Mouse (Mus musculus): ENCODE data around the gene Foxn3.

Foxn3 gene

GRCm38 (mm10) chr12:99229973-99230782 lies 333.2 kb downstream of the Foxn3 start:
- intact Hi-C loops (cut with DNase I): no loop called here

- intact Hi-C loops (cut with DNase I): no loop called here
Measured at GRCm38 (mm10) chr12:99227313-99227952, 335.9 kb downstream of the Foxn3 start.

GRCm38 (mm10) chr12:99224863-99225603 lies 338.3 kb downstream of the Foxn3 start:
- intact Hi-C loops (cut with DNase I): no loop called here

- intact Hi-C loops (cut with DNase I): no loop called here
Measured at GRCm38 (mm10) chr12:99221087-99221846, 342.1 kb downstream of the Foxn3 start.

- intact Hi-C loops (cut with DNase I): no loop called here
Measured at GRCm38 (mm10) chr12:99220333-99220732, 343.0 kb downstream of the Foxn3 start.

DNA sequence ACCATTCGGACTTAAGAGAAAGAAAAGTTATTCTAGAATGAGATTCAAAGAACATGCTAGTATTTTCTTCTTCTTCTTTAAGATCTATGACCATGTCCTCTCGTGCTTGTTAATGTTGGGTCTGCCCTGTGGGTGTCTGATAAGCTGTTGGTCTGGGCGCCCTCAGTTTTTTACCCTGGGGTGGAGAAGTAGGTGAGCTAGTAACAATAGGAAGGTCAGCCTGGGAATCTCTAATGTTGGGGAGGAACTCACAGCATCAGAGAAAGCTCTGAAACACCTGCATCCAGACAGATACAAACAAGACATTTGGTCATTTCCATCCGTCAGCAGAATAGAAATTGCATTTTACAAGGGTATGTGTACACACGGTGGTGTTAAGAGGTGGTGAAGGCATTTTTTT lies 343.6 kb downstream of the Foxn3 start:
- intact Hi-C loops (cut with DNase I): no loop called here

GRCm38 (mm10) chr12:99217145-99217698 lies 346.2 kb downstream of the Foxn3 start:
- intact Hi-C loops (cut with DNase I): no loop called here

DNA sequence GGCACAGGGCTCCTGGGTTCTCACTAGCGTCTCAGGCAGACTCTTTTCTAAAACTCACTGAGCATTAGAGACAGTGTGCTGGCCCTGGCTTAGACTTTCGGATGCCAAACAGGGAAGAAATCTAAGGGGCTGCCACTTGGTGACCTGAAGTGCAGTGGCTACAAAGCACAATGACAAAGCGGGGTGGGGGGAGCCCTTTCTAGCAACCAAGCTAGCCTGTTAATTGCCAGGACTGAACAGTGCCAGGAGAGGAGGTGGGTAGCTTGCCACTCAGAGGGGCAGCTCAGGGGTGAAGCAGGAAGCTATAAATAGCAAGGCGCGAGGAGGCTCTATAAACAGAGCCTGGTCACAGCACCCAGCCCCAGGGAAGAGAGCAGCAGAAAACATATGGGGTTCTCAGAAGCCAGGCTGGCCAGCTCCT lies 347.0 kb downstream of the Foxn3 start:
- intact Hi-C loops (cut with DNase I): no loop called here

- intact Hi-C loops (cut with DNase I): no loop called here
Measured at GRCm38 (mm10) chr12:99215521-99216255, 347.7 kb downstream of the Foxn3 start.

DNA sequence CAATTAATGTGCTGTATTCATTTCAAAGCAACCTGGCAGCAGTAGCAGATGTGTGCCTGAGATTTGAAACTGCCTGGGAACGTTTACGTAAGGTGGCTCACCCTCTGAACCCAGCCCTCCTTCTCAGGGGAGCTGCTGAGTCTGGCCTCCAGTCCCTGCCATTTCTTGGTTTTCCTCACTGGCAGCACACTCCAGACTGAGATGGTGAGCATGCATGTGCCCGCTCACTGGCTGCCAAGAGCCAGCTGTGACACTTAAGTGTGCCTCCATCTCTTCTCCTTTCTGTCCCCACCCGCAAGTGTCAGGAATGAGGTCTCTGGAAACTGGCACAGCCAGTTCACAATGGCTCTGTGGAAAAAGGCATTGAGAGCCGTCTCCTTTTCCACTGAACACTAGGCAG lies 349.3 kb downstream of the Foxn3 start:
- intact Hi-C loops (cut with DNase I): no loop called here

GRCm38 (mm10) chr12:99213218-99213617 lies 350.2 kb downstream of the Foxn3 start:
- intact Hi-C loops (cut with DNase I): no loop called here

GRCm38 (mm10) chr12:99209801-99210200 lies 353.6 kb downstream of the Foxn3 start:
- intact Hi-C loops (cut with DNase I): no loop called here

DNA sequence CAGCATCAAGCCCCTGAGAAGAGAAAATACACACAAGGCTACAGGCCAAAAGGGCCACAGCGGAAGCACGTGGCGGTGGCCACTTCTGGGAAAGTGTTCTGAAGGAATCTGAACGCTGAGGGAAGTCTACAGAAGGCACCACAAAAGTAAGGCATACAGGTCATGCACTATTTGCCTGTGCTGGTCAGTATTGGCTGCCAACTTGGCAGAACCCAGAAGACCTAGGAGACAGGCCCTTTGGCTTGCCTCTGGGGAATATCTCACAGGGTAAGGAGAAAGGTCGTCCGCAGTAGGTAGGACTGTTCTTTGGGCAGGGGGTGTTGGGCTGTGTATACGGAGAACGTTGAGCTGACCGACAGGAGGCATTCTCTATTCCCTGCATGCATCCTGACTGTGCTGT lies 355.1 kb downstream of the Foxn3 start:
- intact Hi-C loops (cut with DNase I): no loop called here

- intact Hi-C loops (cut with DNase I): no loop called here
Measured at GRCm38 (mm10) chr12:99207014-99207612, 356.3 kb downstream of the Foxn3 start.

DNA sequence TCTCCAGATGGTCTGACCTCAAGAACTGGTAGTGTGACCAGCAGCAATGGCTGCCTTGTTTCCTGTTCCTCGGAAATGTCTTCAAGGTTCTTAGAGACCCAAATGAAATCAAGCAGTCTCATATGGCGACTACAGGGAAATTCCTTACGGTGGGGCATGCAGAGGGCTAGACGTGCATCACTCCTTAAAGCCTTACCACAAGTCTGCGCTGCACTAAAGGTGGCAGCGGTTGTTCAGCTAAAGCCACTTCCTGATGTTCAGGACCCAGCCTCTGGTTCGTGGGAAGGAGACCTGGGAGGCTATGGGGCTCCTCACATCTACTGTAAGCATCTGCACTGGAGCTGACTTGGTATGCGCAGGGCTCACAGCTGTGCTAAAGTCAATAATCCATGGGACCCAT lies 357.6 kb downstream of the Foxn3 start:
- intact Hi-C loops (cut with DNase I): no loop called here

DNA sequence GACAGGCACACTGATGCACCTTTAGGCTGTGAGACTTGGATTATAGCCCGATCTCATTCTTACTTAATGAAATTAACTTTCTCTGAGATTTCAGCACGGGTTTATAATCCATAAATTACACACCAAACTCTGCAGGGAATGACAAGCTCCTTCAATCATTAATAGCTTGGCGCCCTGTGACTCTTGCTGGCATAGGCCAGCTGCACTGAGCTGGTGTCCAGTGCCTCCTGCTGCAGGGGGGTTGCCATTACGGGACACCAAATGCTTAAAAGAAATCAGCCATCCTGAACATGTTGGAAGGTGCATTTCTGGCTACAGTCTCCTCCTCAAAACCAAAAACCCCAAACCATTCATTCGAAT lies 364.3 kb downstream of the Foxn3 start:
- intact Hi-C loops (cut with DNase I): no loop called here

DNA sequence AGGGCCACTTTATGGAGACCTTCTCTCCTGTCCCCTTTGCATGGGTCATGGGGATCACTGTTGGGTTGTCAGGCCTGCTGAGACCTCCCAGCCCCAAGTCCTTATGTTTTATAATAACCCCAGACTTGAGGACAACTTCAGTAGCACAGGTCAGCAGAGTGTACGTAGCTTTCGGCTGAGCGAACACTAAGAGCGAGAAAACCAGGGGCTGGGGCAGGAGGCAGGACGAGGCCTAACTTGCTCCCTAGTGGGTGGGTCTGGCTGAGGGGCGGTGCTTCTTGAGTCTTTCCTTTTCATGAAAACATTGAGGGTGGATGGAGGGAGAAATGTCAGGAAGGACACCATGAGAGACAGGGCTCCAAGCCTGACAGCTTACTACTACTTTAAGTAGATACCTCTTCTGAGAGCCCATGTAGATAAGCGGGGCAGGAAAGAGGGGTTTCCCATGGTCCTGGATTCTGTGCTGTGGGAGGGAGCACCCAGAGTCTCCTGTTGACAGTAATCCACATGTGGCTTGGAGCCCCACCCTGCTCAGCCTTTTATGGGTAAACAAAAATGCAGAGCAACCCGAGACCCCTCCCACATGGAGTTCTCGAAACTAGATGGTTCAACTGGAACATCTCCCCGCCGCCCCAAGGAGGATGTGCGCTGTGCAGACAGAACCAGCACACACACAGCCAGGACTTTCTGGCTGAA lies 364.8 kb downstream of the Foxn3 start:
- intact Hi-C loops (cut with DNase I): no loop called here

DNA sequence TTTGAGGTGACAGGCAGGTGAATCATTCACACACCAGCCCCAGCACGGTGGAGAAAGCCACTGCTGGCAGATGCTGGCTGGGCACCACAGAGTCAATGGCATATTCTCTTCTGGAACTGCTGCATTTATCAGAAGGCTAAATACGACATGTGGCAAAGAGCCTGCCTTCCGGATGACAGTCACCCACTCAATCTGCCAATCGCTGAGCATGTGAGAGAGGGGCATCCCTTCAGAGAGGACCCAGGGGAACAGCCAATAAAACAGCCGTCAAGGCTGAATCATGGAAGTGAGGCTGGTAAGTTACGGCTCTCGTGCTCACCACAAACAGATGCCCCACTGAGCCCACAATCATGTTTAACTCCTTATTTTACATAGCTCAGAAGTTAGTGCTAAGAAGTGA lies 366.4 kb downstream of the Foxn3 start:
- intact Hi-C loops (cut with DNase I): no loop called here

GRCm38 (mm10) chr12:99195655-99196054 lies 367.7 kb downstream of the Foxn3 start:
- intact Hi-C loops (cut with DNase I): no loop called here

All from adrenal gland (tissue).